Mouse (Mus musculus): ENCODE results near the gene Nid1.

DNA sequence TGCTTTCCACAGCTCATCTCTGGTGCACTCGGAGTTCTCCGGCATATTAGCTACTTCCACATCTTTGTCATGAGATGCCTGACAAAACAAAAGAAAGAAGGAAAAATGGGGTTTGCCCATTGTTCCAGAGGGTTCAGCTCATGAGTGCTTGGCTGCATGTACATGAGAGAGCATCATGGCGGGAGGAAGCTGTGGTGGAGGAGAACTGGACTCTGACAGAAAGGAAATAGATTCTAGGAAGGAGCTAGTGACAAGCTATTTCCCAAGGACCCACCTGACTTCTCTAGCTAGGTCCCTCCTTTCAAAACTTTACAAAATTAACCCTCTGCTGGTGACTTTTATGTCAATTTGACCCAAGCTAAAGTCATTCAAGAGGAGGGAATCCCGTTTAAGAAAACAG lies 110.5 kb downstream of the Nid1 start:
- TF ChIP-seq POLR2A (IDR thresholded peaks at IDR 0.05; ENCODE audit: extremely low read depth, insufficient read depth, low read length): no peak
- no peak for TF ChIP-seq CTCF (IDR thresholded peaks at IDR 0.05; ENCODE audit: low read depth, low read length)
